Mouse (Mus musculus): ENCODE measurements around the gene Ift80. TPM values are rescaled to one million over a fixed set of nuclear protein-coding genes. Genes with fewer than 3 reads are reported as not detected.
A peak's percentile ranks its signal among the peaks of the same experiment; 100 is the strongest.

The Ift80 gene
- polyA plus RNA-seq, 1 experiment from 2014 or later, result 9.0 TPM

GRCm38 (mm10) chr3:68980898-68981297 is 23.5 kb downstream of the Ift80 start:
- WGBS, result 66% methylated on average over 9 of the region's 9 CpGs

GRCm38 (mm10) chr3:68979187-68979586 is 25.2 kb downstream of the Ift80 start:
- peaks cover 33% of the 10 kb centered on the region for H3K4me1 ChIP-seq (replicated peaks)
- H3K27ac ChIP-seq (ENCODE audit: poor library complexity, severe bottlenecking), result no peak overlapping the region
- H3K9ac ChIP-seq, result no peak overlapping the region
- no peaks in the 10 kb centered on the region for H3K9me3 ChIP-seq (replicated peaks)
- peaks cover 3% of the 10 kb centered on the region for H3K36me3 ChIP-seq
- H3K4me2 ChIP-seq, result no peak overlapping the region
- H3K27me3 ChIP-seq (replicated peaks), result no peaks in the 10 kb centered on the region
- no peak overlapping the region for H3K4me3 ChIP-seq
- WGBS, result 71% methylated on average over 10 of the region's 10 CpGs
- no peak for ATAC-seq (ENCODE audit: insufficient number of reproducible peaks, low FRiP score)

More at GRCm38 (mm10) chr3:68980898-68981297, 23.5 kb downstream of the Ift80 start:
- ATAC-seq (ENCODE audit: insufficient number of reproducible peaks, low FRiP score), result no peak
- Histone ChIP-seq H3K9me3 (replicated peaks) (no peaks in the 10 kb centered on the region), H3K27me3 (replicated peaks) (no peaks in the 10 kb centered on the region), H3K9ac (no peak overlapping the region), H3K4me2 (no peak overlapping the region), H3K4me1 (replicated peaks) (peaks cover 26% of the 10 kb centered on the region), H3K27ac (ENCODE audit: poor library complexity, severe bottlenecking) (no peak overlapping the region), H3K4me3 (no peak overlapping the region), H3K36me3 (peaks cover 9% of the 10 kb centered on the region)

- Histone ChIP-seq H3K4me3 (no peak overlapping the region), H3K4me2 (no peak overlapping the region), H3K27me3 (replicated peaks) (no peaks in the 10 kb centered on the region), H3K9ac (no peak overlapping the region), H3K36me3 (peaks cover 5% of the 10 kb centered on the region), H3K27ac (ENCODE audit: poor library complexity, severe bottlenecking) (no peak overlapping the region), H3K9me3 (replicated peaks) (no peaks in the 10 kb centered on the region), H3K4me1 (replicated peaks) (peaks cover 33% of the 10 kb centered on the region)
- whole genome bisulfite sequencing, result 43% methylated on average over 4 of the region's 4 CpGs
- ATAC-seq (ENCODE audit: insufficient number of reproducible peaks, low FRiP score), result no peak
Measured at GRCm38 (mm10) chr3:68977696-68978095, 26.7 kb downstream of the Ift80 start.

GRCm38 (mm10) chr3:68975533-68976490 is 28.6 kb downstream of the Ift80 start:
- Histone ChIP-seq H3K27me3 (replicated peaks) (no peaks in the 10 kb centered on the region), H3K4me1 (replicated peaks) (peaks cover 28% of the 10 kb centered on the region), H3K36me3 (0 out of 2 replicates have a peak, but pooled peaks cover 9% of the 10 kb centered on the region), H3K27ac (ENCODE audit: poor library complexity, severe bottlenecking) (peak overlapping the region; percentile 76; the same call in 1 of the 2 replicates), H3K9ac (no peak overlapping the region), H3K9me3 (replicated peaks) (no peaks in the 10 kb centered on the region), H3K4me2 (no peak overlapping the region), H3K4me3 (no peak overlapping the region)
- WGBS, result 53% methylated on average over 9 of the region's 9 CpGs
- ATAC-seq (ENCODE audit: insufficient number of reproducible peaks, low FRiP score), result no peak

- no peak overlapping the region for H3K4me3 ChIP-seq
- H3K9me3 ChIP-seq (replicated peaks), result no peaks in the 10 kb centered on the region
- no peak overlapping the region for H3K27ac ChIP-seq (ENCODE audit: poor library complexity, severe bottlenecking)
- peaks cover 28% of the 10 kb centered on the region for H3K4me1 ChIP-seq (replicated peaks)
- no peak for ATAC-seq (ENCODE audit: insufficient number of reproducible peaks, low FRiP score)
- H3K9ac ChIP-seq, result no peak overlapping the region
- H3K4me2 ChIP-seq, result no peak overlapping the region
- H3K36me3 ChIP-seq, result 0 out of 2 replicates have a peak, but pooled peaks cover 9% of the 10 kb centered on the region
- WGBS, result 72% methylated on average over 8 of the region's 8 CpGs
- H3K27me3 ChIP-seq (replicated peaks), result no peaks in the 10 kb centered on the region
Measured at GRCm38 (mm10) chr3:68974639-68975532, 29.5 kb downstream of the Ift80 start.

GRCm38 (mm10) chr3:68973574-68973973 is 30.8 kb downstream of the Ift80 start:
- Histone ChIP-seq H3K4me1 (replicated peaks) (peaks cover 28% of the 10 kb centered on the region), H3K9me3 (replicated peaks) (no peaks in the 10 kb centered on the region), H3K4me3 (no peak overlapping the region), H3K36me3 (0 out of 2 replicates have a peak, but pooled peaks cover 9% of the 10 kb centered on the region), H3K27me3 (replicated peaks) (no peaks in the 10 kb centered on the region), H3K4me2 (no peak overlapping the region), H3K9ac (no peak overlapping the region), H3K27ac (ENCODE audit: poor library complexity, severe bottlenecking) (no peak overlapping the region)
- 48% methylated on average over 1 of the region's 1 CpGs for WGBS
- ATAC-seq (ENCODE audit: insufficient number of reproducible peaks, low FRiP score), result no peak

GRCm38 (mm10) chr3:68969091-68969590 is 35.2 kb downstream of the Ift80 start:
- H3K9ac ChIP-seq, result no peak overlapping the region
- H3K4me2 ChIP-seq, result no peak overlapping the region
- no peak overlapping the region for H3K27ac ChIP-seq (ENCODE audit: poor library complexity, severe bottlenecking)
- H3K36me3 ChIP-seq, result peaks cover 30% of the 10 kb centered on the region
- no peaks in the 10 kb centered on the region for H3K27me3 ChIP-seq (replicated peaks)
- ATAC-seq (ENCODE audit: insufficient number of reproducible peaks, low FRiP score), result no peak
- peaks cover 10% of the 10 kb centered on the region for H3K9me3 ChIP-seq (replicated peaks)
- H3K4me1 ChIP-seq (replicated peaks), result peaks cover 8% of the 10 kb centered on the region
- H3K4me3 ChIP-seq, result no peak overlapping the region
- 83% methylated on average over 3 of the region's 3 CpGs for WGBS

- H3K4me1 ChIP-seq (replicated peaks), result peaks cover 8% of the 10 kb centered on the region
- 7% methylated on average over 6 of the region's 6 CpGs for WGBS
- H3K27ac ChIP-seq (ENCODE audit: poor library complexity, severe bottlenecking), result no peak overlapping the region
- no peaks in the 10 kb centered on the region for H3K27me3 ChIP-seq (replicated peaks)
- H3K36me3 ChIP-seq, result peaks cover 34% of the 10 kb centered on the region
- H3K9me3 ChIP-seq (replicated peaks), result peaks cover 10% of the 10 kb centered on the region
- no peak overlapping the region for H3K4me3 ChIP-seq
- H3K4me2 ChIP-seq, result no peak overlapping the region
- no peak overlapping the region for H3K9ac ChIP-seq
- peak; percentile 25; the same call in 1 of the 2 replicates for ATAC-seq (ENCODE audit: insufficient number of reproducible peaks, low FRiP score)
Measured at GRCm38 (mm10) chr3:68967404-68967803, 37.0 kb downstream of the Ift80 start.

- H3K27ac ChIP-seq (ENCODE audit: poor library complexity, severe bottlenecking), result no peak overlapping the region
- WGBS, result 88% methylated on average over 6 of the region's 6 CpGs
- no peak overlapping the region for H3K9ac ChIP-seq
- ATAC-seq (ENCODE audit: insufficient number of reproducible peaks, low FRiP score), result no peak
- H3K4me1 ChIP-seq (replicated peaks), result peaks cover 8% of the 10 kb centered on the region
- H3K9me3 ChIP-seq (replicated peaks), result peaks cover 10% of the 10 kb centered on the region
- no peak overlapping the region for H3K4me2 ChIP-seq
- H3K36me3 ChIP-seq, result peaks cover 28% of the 10 kb centered on the region
- no peak overlapping the region for H3K4me3 ChIP-seq
- no peaks in the 10 kb centered on the region for H3K27me3 ChIP-seq (replicated peaks)
Measured at GRCm38 (mm10) chr3:68966527-68967285, 37.7 kb downstream of the Ift80 start.

- Histone ChIP-seq H3K4me2 (no peak overlapping the region), H3K9ac (no peak overlapping the region), H3K27ac (ENCODE audit: poor library complexity, severe bottlenecking) (no peak overlapping the region), H3K36me3 (peaks cover 34% of the 10 kb centered on the region), H3K27me3 (replicated peaks) (no peaks in the 10 kb centered on the region), H3K9me3 (replicated peaks) (peaks cover 10% of the 10 kb centered on the region), H3K4me3 (no peak overlapping the region), H3K4me1 (replicated peaks) (peaks cover 8% of the 10 kb centered on the region)
- ATAC-seq (ENCODE audit: insufficient number of reproducible peaks, low FRiP score), result no peak
Measured at GRCm38 (mm10) chr3:68964682-68965081, 39.7 kb downstream of the Ift80 start.

Measured in heart, embryonic 12.5 days (tissue).